Comparison of ENCODE assay signal across 9 mouse cellular contexts in the genomic region with DNA sequence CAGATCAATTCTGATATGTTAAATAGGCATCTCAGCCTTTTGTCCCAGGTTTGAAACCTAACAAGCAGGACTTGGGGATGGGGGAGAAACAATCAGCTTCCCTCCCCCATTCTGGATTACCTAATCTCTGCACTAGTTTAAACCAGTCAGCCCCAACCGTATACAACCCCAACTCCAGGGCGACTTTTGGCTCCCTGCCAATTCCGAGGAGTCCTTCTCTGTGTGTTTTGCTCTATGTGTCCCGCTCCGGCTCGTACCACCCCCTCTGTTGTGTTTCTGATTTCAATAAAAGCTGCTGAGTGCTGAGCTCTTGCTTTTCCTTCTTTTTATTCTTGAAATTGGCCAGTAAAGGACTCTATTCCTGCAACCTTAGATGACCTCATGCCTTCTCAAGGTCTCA. TPM values are rescaled to one million over a fixed set of nuclear protein-coding genes. Genes with fewer than 3 reads are reported as not detected.
A peak's percentile ranks its signal among the peaks of the same experiment; 100 is the strongest.
DNase-seq lines count a peak whose midpoint lies in the region; ATAC-seq and TF ChIP-seq lines count a peak whose summit lies in the region.
"Had no signal": no experiment of that assay in that cellular context is flagged by ENCODE, and none has a peak within 500 bp of the region (broad histone marks: within the 10 kb centered on the region; RNA-seq: fewer than 3 reads in every experiment).

No protein-coding gene starts in this region.

- no peaks in the 10 kb centered on the region for H3K27me3 ChIP-seq in heart, embryonic 16.5 days (ENCODE audit: control insufficient read depth, insufficient read depth, low read length)
- H3K27me3 ChIP-seq in kidney, embryonic 14.5 days (ENCODE audit: control insufficient read depth, insufficient read depth, low read length) = no peaks in the 10 kb centered on the region
- H3K27me3 ChIP-seq in lung, postnatal 0 days (replicated peaks; ENCODE audit: insufficient read depth, low read length) = no peaks in the 10 kb centered on the region

- H3K9me3 ChIP-seq in heart, embryonic 16.5 days (replicated peaks; ENCODE audit: control insufficient read depth, low read length) = no peaks in the 10 kb centered on the region
- no peaks in the 10 kb centered on the region for H3K9me3 ChIP-seq in kidney, embryonic 14.5 days (ENCODE audit: control insufficient read depth, low read length)
- H3K9me3 ChIP-seq in lung, postnatal 0 days (ENCODE audit: low read length) = no peaks in the 10 kb centered on the region
- H3K9me3 ChIP-seq: megakaryocyte, embryonic 14.5 days had no signal

- no peak for DNase-seq in heart, postnatal 25 days (ENCODE audit: low spot score)
- peak; percentile 41 for DNase-seq in adrenal gland, postnatal 10 days
- peak; percentile 45 for DNase-seq in lung, postnatal 0 days (ENCODE audit: low spot score)
- DNase-seq in cerebellum, adult 8-10 months = no peak
- no peak for DNase-seq in layer of hippocampus, adult 18-20 months (ENCODE audit: low spot score in 2 of 2)

- H3K4me2 ChIP-seq in heart, embryonic 16.5 days (ENCODE audit: low read depth, low read length) = peak overlapping the region; percentile 34; the same call in 1 of the 2 replicates
- H3K4me2 ChIP-seq in kidney, embryonic 14.5 days (replicated peaks; ENCODE audit: low read depth, low read length) = no peak overlapping the region
- H3K4me2 ChIP-seq in lung, postnatal 0 days (replicated peaks; ENCODE audit: low read depth, low read length) = peak overlapping the region; percentile 17; the same call in 1 of the 2 replicates

- no peak overlapping the region for H3K9ac ChIP-seq in heart, embryonic 16.5 days (ENCODE audit: low read length)
- no peak overlapping the region for H3K9ac ChIP-seq in kidney, embryonic 14.5 days (ENCODE audit: low read depth, low read length)
- H3K9ac ChIP-seq in lung, postnatal 0 days (replicated peaks; ENCODE audit: low read depth) = no peak overlapping the region

- 26% methylated on average over 6 of the region's 6 CpGs for WGBS in heart, embryonic 16.5 days
- WGBS in kidney, embryonic 14.5 days = 36% methylated on average over 6 of the region's 6 CpGs
- 14% methylated on average over 6 of the region's 6 CpGs for WGBS in lung, postnatal 0 days

- ATAC-seq in heart, embryonic 16.5 days (replicated peaks; ENCODE audit: extremely low read depth, insufficient read depth, low FRiP score) = no peak
- peak; percentile 62 for ATAC-seq in kidney, embryonic 14.5 days (ENCODE audit: low FRiP score, low TSS enrichment)
- peak; percentile 69; the same call in 1 of the 2 replicates for ATAC-seq in lung, postnatal 0 days
- ATAC-seq in CD4-positive, CD25-positive, alpha-beta regulatory T cell, adult 4 months = no peak

- peaks cover 5% of the 10 kb centered on the region for H3K4me1 ChIP-seq in heart, embryonic 16.5 days (ENCODE audit: control insufficient read depth, insufficient read depth, low read length)
- no peaks in the 10 kb centered on the region for H3K4me1 ChIP-seq in kidney, embryonic 14.5 days (ENCODE audit: control insufficient read depth, insufficient read depth, low read length)
- no peaks in the 10 kb centered on the region for H3K4me1 ChIP-seq in lung, postnatal 0 days (ENCODE audit: insufficient read depth, low read depth, low read length)
- H3K4me1 ChIP-seq: megakaryocyte, embryonic 14.5 days had no signal

- no peak for TF ChIP-seq EP300 in lung, postnatal 0 days (IDR thresholded peaks at IDR 0.05)

- no peak for TF ChIP-seq CTCF in lung, postnatal 0 days (IDR thresholded peaks at IDR 0.05)

- no peaks in the 10 kb centered on the region for H3K36me3 ChIP-seq in heart, embryonic 16.5 days (ENCODE audit: control insufficient read depth, insufficient read depth)
- H3K36me3 ChIP-seq in kidney, embryonic 14.5 days (ENCODE audit: control insufficient read depth, insufficient read depth, low read length) = no peaks in the 10 kb centered on the region
- H3K36me3 ChIP-seq in lung, postnatal 0 days (ENCODE audit: insufficient read depth, low read length) = no peaks in the 10 kb centered on the region

- intact Hi-C loops in heart, postnatal 25 days (cut with DNase I) = no loop called here

- no peak overlapping the region for H3K27ac ChIP-seq in heart, embryonic 16.5 days (ENCODE audit: low read length)
- no peak overlapping the region for H3K27ac ChIP-seq in kidney, embryonic 14.5 days (ENCODE audit: low read depth, low read length)
- H3K27ac ChIP-seq in lung, postnatal 0 days (ENCODE audit: low read length) = no peak overlapping the region

- no peak overlapping the region for H3K4me3 ChIP-seq in heart, embryonic 16.5 days (ENCODE audit: low read length)
- no peak overlapping the region for H3K4me3 ChIP-seq in kidney, embryonic 14.5 days (ENCODE audit: low read length)
- no peak overlapping the region for H3K4me3 ChIP-seq in lung, postnatal 0 days (ENCODE audit: low read depth, low read length)
- H3K4me3 ChIP-seq: megakaryocyte, embryonic 14.5 days had no signal

RNA-seq across cellular contexts. Expression of a gene that starts 40.2 kb away (rescaled TPM):
- polyA plus RNA-seq in heart, embryonic 16.5 days (2015; fragmentation: Nextera tagmentation; extraction: Ambion mirVana) = 150 and 181 TPM in 2 replicates
- total RNA-seq in heart, postnatal 25 days (2021) = 100 to 1,000 TPM; 220 to 258 TPM
- 100 to 1,000 TPM; 146 to 159 TPM for total RNA-seq in adrenal gland, postnatal 10 days (2021)
- polyA plus RNA-seq in kidney, embryonic 14.5 days (2014; fragmentation: Nextera tagmentation; extraction: Ambion mirVana) = 139 and 173 TPM in 2 replicates
- polyA plus RNA-seq in lung, postnatal 0 days (2015; fragmentation: Nextera tagmentation; extraction: Ambion mirVana) = 95.7 and 107 TPM in 2 replicates
- 100 to 1,000 TPM; 148 to 158 TPM for polyA plus RNA-seq in CD4-positive, CD25-positive, alpha-beta regulatory T cell, adult 4 months (2017; shearing (Covaris generic))
- 100 to 1,000 TPM; 211 to 226 TPM for total RNA-seq in layer of hippocampus, adult 18-20 months (2021)

Comparison
In these comparisons a context has a peak if more than half of its experiments do, and no peak if none do; other contexts are left out.
1. ATAC-seq: peak in kidney, embryonic 14.5 days (single experiment) and lung, postnatal 0 days (single experiment); none in heart, embryonic 16.5 days (single experiment) and CD4-positive, CD25-positive, alpha-beta regulatory T cell, adult 4 months (single experiment).
2. DNase-seq: peak in adrenal gland, postnatal 10 days (single experiment) and lung, postnatal 0 days (single experiment); none in heart, postnatal 25 days (single experiment), cerebellum, adult 8-10 months (single experiment) and layer of hippocampus, adult 18-20 months (0 of 2).